Mouse (Mus musculus): ENCODE measurements around the gene Hdac6. TPM values are rescaled to one million over a fixed set of nuclear protein-coding genes. Genes with fewer than 3 reads are reported as not detected.

Gene Hdac6
- polyA plus RNA-seq (2014; fragmentation: Illumina TruSeq; extraction: RNeasy Lipid Tissue Mini Kit (QIAGEN cat#74804); ENCODE audit: low read depth, low replicate concordance): 6.0 TPM

GRCm38 (mm10) chrX:7947108-7947899 lies at the start of gene Hdac6:
Hdac6 (minus strand) TSS chrX:7947889.

GRCm38 (mm10) chrX:7977892-7978291 lies 30.2 kb upstream of the Hdac6 start, which contains the start of gene Gata1:
Gata1 (minus strand) TSS chrX:7978071.

GRCm38 (mm10) chrX:7928270-7928790 lies 19.4 kb downstream of the Hdac6 start, which contains the start of gene Eras:
Eras (minus strand) TSS chrX:7928607.

GRCm38 (mm10) chrX:7919601-7920383 lies 27.9 kb downstream of the Hdac6 start, which contains the start of gene Pcsk1n:
Pcsk1n (plus strand) TSS chrX:7919822.

GRCm38 (mm10) chrX:7909242-7909641 lies 38.4 kb downstream of the Hdac6 start, which contains the start of gene Gm10490:
Gm10490 (plus strand) TSS chrX:7909542.

GRCm38 (mm10) chrX:7907735-7908134 lies 40.0 kb downstream of the Hdac6 start, which contains the start of gene Gm10491:
Gm10491 (minus strand) TSS chrX:7907835.

GRCm38 (mm10) chrX:7898880-7899874 lies 48.5 kb downstream of the Hdac6 start, which contains the start of the genes Pqbp1 and Timm17b:
Pqbp1 (minus strand) TSS chrX:7899269.
Timm17b (plus strand) TSS chrX:7899357.

GRCm38 (mm10) chrX:7883841-7884567 lies 63.7 kb downstream of the Hdac6 start, which contains the start of gene Slc35a2:
Slc35a2 (plus strand) TSS chrX:7884028.

Other genes starting within 250 kb of the Hdac6 start
- 9.5 TPM for gene Wdr45, start 233.6 kb downstream of the Hdac6 start, polyA plus RNA-seq (2014; fragmentation: Illumina TruSeq; extraction: RNeasy Lipid Tissue Mini Kit (QIAGEN cat#74804); ENCODE audit: low read depth, low replicate concordance)
- gene Gm45208, start 225.6 kb downstream of the Hdac6 start, polyA plus RNA-seq (2014; fragmentation: Illumina TruSeq; extraction: RNeasy Lipid Tissue Mini Kit (QIAGEN cat#74804); ENCODE audit: low read depth, low replicate concordance): not detected
- 13.1 TPM for gene Praf2, start 219.4 kb downstream of the Hdac6 start, polyA plus RNA-seq (2014; fragmentation: Illumina TruSeq; extraction: RNeasy Lipid Tissue Mini Kit (QIAGEN cat#74804); ENCODE audit: low read depth, low replicate concordance)
- gene Ccdc120, start 197.0 kb downstream of the Hdac6 start, polyA plus RNA-seq (2014; fragmentation: Illumina TruSeq; extraction: RNeasy Lipid Tissue Mini Kit (QIAGEN cat#74804); ENCODE audit: low read depth, low replicate concordance): 2.9 TPM
- gene Tfe3, start 185.3 kb downstream of the Hdac6 start, polyA plus RNA-seq (2014; fragmentation: Illumina TruSeq; extraction: RNeasy Lipid Tissue Mini Kit (QIAGEN cat#74804); ENCODE audit: low read depth, low replicate concordance): 4.9 TPM
- gene Gripap1, start 158.1 kb downstream of the Hdac6 start, polyA plus RNA-seq (2014; fragmentation: Illumina TruSeq; extraction: RNeasy Lipid Tissue Mini Kit (QIAGEN cat#74804); ENCODE audit: low read depth, low replicate concordance): 15.7 TPM
- not detected for gene Kcnd1, start 125.6 kb downstream of the Hdac6 start, polyA plus RNA-seq (2014; fragmentation: Illumina TruSeq; extraction: RNeasy Lipid Tissue Mini Kit (QIAGEN cat#74804); ENCODE audit: low read depth, low replicate concordance)
- gene Otud5, start 106.5 kb downstream of the Hdac6 start, polyA plus RNA-seq (2014; fragmentation: Illumina TruSeq; extraction: RNeasy Lipid Tissue Mini Kit (QIAGEN cat#74804); ENCODE audit: low read depth, low replicate concordance): 22.2 TPM
- 5.3 TPM for gene Pim2, start 69.6 kb downstream of the Hdac6 start, polyA plus RNA-seq (2014; fragmentation: Illumina TruSeq; extraction: RNeasy Lipid Tissue Mini Kit (QIAGEN cat#74804); ENCODE audit: low read depth, low replicate concordance)
- gene Slc35a2, start 63.9 kb downstream of the Hdac6 start, polyA plus RNA-seq (2014; fragmentation: Illumina TruSeq; extraction: RNeasy Lipid Tissue Mini Kit (QIAGEN cat#74804); ENCODE audit: low read depth, low replicate concordance): 6.8 TPM
- gene Pqbp1, start 48.6 kb downstream of the Hdac6 start, polyA plus RNA-seq (2014; fragmentation: Illumina TruSeq; extraction: RNeasy Lipid Tissue Mini Kit (QIAGEN cat#74804); ENCODE audit: low read depth, low replicate concordance): 13.5 TPM
- gene Timm17b, start 48.5 kb downstream of the Hdac6 start, polyA plus RNA-seq (2014; fragmentation: Illumina TruSeq; extraction: RNeasy Lipid Tissue Mini Kit (QIAGEN cat#74804); ENCODE audit: low read depth, low replicate concordance): 3.1 TPM
- gene Gm10491, start 40.1 kb downstream of the Hdac6 start, polyA plus RNA-seq (2014; fragmentation: Illumina TruSeq; extraction: RNeasy Lipid Tissue Mini Kit (QIAGEN cat#74804); ENCODE audit: low read depth, low replicate concordance): not detected
- not detected for gene Gm10490, start 38.3 kb downstream of the Hdac6 start, polyA plus RNA-seq (2014; fragmentation: Illumina TruSeq; extraction: RNeasy Lipid Tissue Mini Kit (QIAGEN cat#74804); ENCODE audit: low read depth, low replicate concordance)
- gene Pcsk1n, start 28.1 kb downstream of the Hdac6 start, polyA plus RNA-seq (2014; fragmentation: Illumina TruSeq; extraction: RNeasy Lipid Tissue Mini Kit (QIAGEN cat#74804); ENCODE audit: low read depth, low replicate concordance): not detected
- not detected for gene Eras, start 19.3 kb downstream of the Hdac6 start, polyA plus RNA-seq (2014; fragmentation: Illumina TruSeq; extraction: RNeasy Lipid Tissue Mini Kit (QIAGEN cat#74804); ENCODE audit: low read depth, low replicate concordance)
- gene Gata1, start 30.2 kb upstream of the Hdac6 start, polyA plus RNA-seq (2014; fragmentation: Illumina TruSeq; extraction: RNeasy Lipid Tissue Mini Kit (QIAGEN cat#74804); ENCODE audit: low read depth, low replicate concordance): not detected
- 255 TPM for gene Glod5, start 70.6 kb upstream of the Hdac6 start, polyA plus RNA-seq (2014; fragmentation: Illumina TruSeq; extraction: RNeasy Lipid Tissue Mini Kit (QIAGEN cat#74804); ENCODE audit: low read depth, low replicate concordance)
- gene Suv39h1, start 126.9 kb upstream of the Hdac6 start, polyA plus RNA-seq (2014; fragmentation: Illumina TruSeq; extraction: RNeasy Lipid Tissue Mini Kit (QIAGEN cat#74804); ENCODE audit: low read depth, low replicate concordance): 5.7 TPM
- gene Was, start 142.6 kb upstream of the Hdac6 start, polyA plus RNA-seq (2014; fragmentation: Illumina TruSeq; extraction: RNeasy Lipid Tissue Mini Kit (QIAGEN cat#74804); ENCODE audit: low read depth, low replicate concordance): 0.28 TPM
- 43.7 TPM for gene Wdr13, start 185.0 kb upstream of the Hdac6 start, polyA plus RNA-seq (2014; fragmentation: Illumina TruSeq; extraction: RNeasy Lipid Tissue Mini Kit (QIAGEN cat#74804); ENCODE audit: low read depth, low replicate concordance)
- gene Rbm3, start 198.0 kb upstream of the Hdac6 start, polyA plus RNA-seq (2014; fragmentation: Illumina TruSeq; extraction: RNeasy Lipid Tissue Mini Kit (QIAGEN cat#74804); ENCODE audit: low read depth, low replicate concordance): 221 TPM
- gene Tbc1d25, start 228.3 kb upstream of the Hdac6 start, polyA plus RNA-seq (2014; fragmentation: Illumina TruSeq; extraction: RNeasy Lipid Tissue Mini Kit (QIAGEN cat#74804); ENCODE audit: low read depth, low replicate concordance): 0.20 TPM
- gene Ebp, start 245.6 kb upstream of the Hdac6 start, polyA plus RNA-seq (2014; fragmentation: Illumina TruSeq; extraction: RNeasy Lipid Tissue Mini Kit (QIAGEN cat#74804); ENCODE audit: low read depth, low replicate concordance): 45.3 TPM

Data from kidney, adult 10 weeks (tissue).